Mouse (Mus musculus): ENCODE data around the gene Lat2.

- TF ChIP-seq POLR2A (IDR thresholded peaks at IDR 0.05; ENCODE audit: low read depth, low read length) (no peak), CTCF (IDR thresholded peaks at IDR 0.05; ENCODE audit: extremely low read depth, insufficient read depth, insufficient read length, insufficient replicate concordance) (no peak)
These were observed 41.9 kb upstream of the Lat2 start for GRCm38 (mm10) chr5:134656708-134657107.
